Mouse (Mus musculus) CH12.LX (cell line): ENCODE results near the gene Cldn34c3.
"Not testable (repeated sequence)": the region's sequence is repeated elsewhere in the genome, so short reads cannot be mapped to it uniquely, and the experiment has no call there.

Source experiments
- CTCF ChIP-seq, 2 experiments: IDR thresholded peaks in 1 of 2; conservative IDR thresholded peaks in 1 of 2; 2 replicates each; pipeline ENCODE4 v1.5.1; 2011 to 2012; ENCODE audit warnings: low read depth in 2 of 2, low read length in 2 of 2, improper control_type of control experiment in 1 of 2, inconsistent platforms in 1 of 2, mild to moderate bottlenecking in 1 of 2, moderate library complexity in 1 of 2
- ELF1 ChIP-seq: IDR thresholded peaks from 2 replicates; pipeline ENCODE4 v1.6.1; 2014; ENCODE audit warnings: low read depth, mild to moderate bottlenecking, inconsistent platforms, low read length, improper control_type of control experiment
- IRF4 ChIP-seq: IDR thresholded peaks from 2 replicates; pipeline ENCODE4 v1.6.1; 2014; ENCODE audit warnings: low read depth, mild to moderate bottlenecking, inconsistent platforms, low read length, improper control_type of control experiment
- JUND ChIP-seq: conservative IDR thresholded peaks from 2 replicates; pipeline ENCODE4 v1.6.1; 2011; ENCODE audit warnings: low read depth, low read length, improper control_type of control experiment
- MAFK ChIP-seq: IDR thresholded peaks from 2 replicates; pipeline ENCODE4 v1.6.1; 2011; ENCODE audit warnings: low read length, improper control_type of control experiment; ENCODE audit not compliant: insufficient replicate concordance
- MAX ChIP-seq: IDR thresholded peaks from 2 replicates; pipeline ENCODE4 v1.6.1; 2011; ENCODE audit warnings: low read length, improper control_type of control experiment
- MXI1 ChIP-seq: IDR thresholded peaks from 2 replicates; pipeline ENCODE4 v1.6.1; 2011; ENCODE audit warnings: mild to moderate bottlenecking, low read depth, low read length, improper control_type of control experiment
- POLR2A ChIP-seq: IDR thresholded peaks from 2 replicates; pipeline ENCODE4 v1.6.1; 2011; ENCODE audit warnings: low read depth, mild to moderate bottlenecking, improper control_type of control experiment, low read length
- POLR2AphosphoS2 ChIP-seq: IDR thresholded peaks from 2 replicates; pipeline ENCODE4 v1.6.1; 2011; ENCODE audit warnings: low read depth, low read length, improper control_type of control experiment
- RCOR1 ChIP-seq: conservative IDR thresholded peaks from 2 replicates; pipeline ENCODE4 v1.6.1; 2012; ENCODE audit warnings: low read depth, mild to moderate bottlenecking, inconsistent platforms, low read length, improper control_type of control experiment
- TBP ChIP-seq: conservative IDR thresholded peaks from 2 replicates; pipeline ENCODE4 v1.6.1; 2011; ENCODE audit warnings: low read depth, low read length, improper control_type of control experiment
- USF2 ChIP-seq: conservative IDR thresholded peaks from 2 replicates; pipeline ENCODE4 v1.6.1; 2011; ENCODE audit warnings: low read depth, low read length, improper control_type of control experiment
- ZC3H11A ChIP-seq: IDR thresholded peaks from 2 replicates; pipeline ENCODE4 v1.6.1; 2012; ENCODE audit warnings: low read depth, mild to moderate bottlenecking, inconsistent platforms, low read length, improper control_type of control experiment
- ZMIZ1 ChIP-seq: IDR thresholded peaks from 2 replicates; pipeline ENCODE4 v1.6.1; 2012; ENCODE audit warnings: low read depth, mild to moderate bottlenecking, inconsistent platforms, low read length, improper control_type of control experiment

- TF ChIP-seq MXI1; CTCF (conservative IDR thresholded peaks at IDR 0.05 in 1 of 2, IDR thresholded peaks at IDR 0.05 in 1 of 2; ENCODE audit: low read depth in 2 of 2, low read length in 2 of 2); ZMIZ1; ZC3H11A; MAX; IRF4; RCOR1; ELF1; POLR2A; TBP; POLR2AphosphoS2; JUND; USF2; MAFK: not testable (repeated sequence)
Measured at GRCm38 (mm10) chrX:123793365-123793764, at the start of gene Cldn34c3.
